In genomic region chr12:28135810-28136592, GRCm38 (mm10) we compare ENCODE assay signal across 23 mouse cellular contexts.
DNase-seq lines count a peak whose midpoint lies in the region; ATAC-seq and TF ChIP-seq lines count a peak whose summit lies in the region.
"Had no signal": no experiment of that assay in that cellular context is flagged by ENCODE, and none has a peak within 500 bp of the region (broad histone marks: within the 10 kb centered on the region; RNA-seq: fewer than 3 reads in every experiment).

No protein-coding gene starts in this region.

- no peak overlapping the region for H3K9ac ChIP-seq in lung, embryonic 14.5 days
- H3K9ac ChIP-seq in forebrain, embryonic 15.5 days (replicated peaks) = no peak overlapping the region
- no peak overlapping the region for H3K9ac ChIP-seq in midbrain, postnatal 0 days (replicated peaks; ENCODE audit: low read length, poor library complexity, severe bottlenecking)
- H3K9ac ChIP-seq: heart, embryonic 13.5 days; hindbrain, embryonic 12.5 days; limb, embryonic 12.5 days; liver, postnatal 0 days had no signal

- H3K27ac ChIP-seq in lung, embryonic 14.5 days (ENCODE audit: low read depth) = no peak overlapping the region
- H3K27ac ChIP-seq in embryonic facial prominence, embryonic 10.5 days (replicated peaks) = peak overlapping the region; percentile 31; the same call in 1 of the 2 replicates
- H3K27ac ChIP-seq in forebrain, embryonic 15.5 days (replicated peaks) = peak overlapping the region; percentile 48
- 0 out of 2 replicates have a peak overlapping the region, but pooled peaks have one; percentile 38 for H3K27ac ChIP-seq in midbrain, postnatal 0 days (ENCODE audit: low read depth, low read length)
- H3K27ac ChIP-seq: heart, adult 2 months; heart, embryonic 13.5 days; hindbrain, embryonic 12.5 days; limb, embryonic 12.5 days had no signal

- H3K4me3 ChIP-seq in lung, embryonic 14.5 days (ENCODE audit: low read depth, low read length) = no peak overlapping the region
- H3K4me3 ChIP-seq in embryonic facial prominence, embryonic 10.5 days = no peak overlapping the region
- H3K4me3 ChIP-seq in forebrain, embryonic 15.5 days = no peak overlapping the region
- no peak overlapping the region for H3K4me3 ChIP-seq in midbrain, postnatal 0 days (ENCODE audit: low read depth, low read length)
- H3K4me3 ChIP-seq: heart, adult 2 months; heart, embryonic 13.5 days; hindbrain, embryonic 12.5 days; limb, embryonic 12.5 days had no signal

- H3K9me3 ChIP-seq in lung, embryonic 14.5 days (ENCODE audit: low read depth, low read length) = no peaks in the 10 kb centered on the region
- no peaks in the 10 kb centered on the region for H3K9me3 ChIP-seq in embryonic facial prominence, embryonic 10.5 days
- H3K9me3 ChIP-seq in forebrain, embryonic 15.5 days = no peaks in the 10 kb centered on the region
- H3K9me3 ChIP-seq in midbrain, postnatal 0 days (ENCODE audit: low read length) = no peaks in the 10 kb centered on the region
- H3K9me3 ChIP-seq: heart, embryonic 13.5 days; hindbrain, embryonic 12.5 days; limb, embryonic 12.5 days had no signal

- H3K36me3 ChIP-seq in lung, embryonic 14.5 days (ENCODE audit: insufficient read depth) = no peaks in the 10 kb centered on the region
- no peaks in the 10 kb centered on the region for H3K36me3 ChIP-seq in embryonic facial prominence, embryonic 10.5 days (replicated peaks)
- no peaks in the 10 kb centered on the region for H3K36me3 ChIP-seq in forebrain, embryonic 15.5 days
- H3K36me3 ChIP-seq in midbrain, postnatal 0 days (ENCODE audit: insufficient read depth, low read length) = no peaks in the 10 kb centered on the region
- H3K36me3 ChIP-seq: heart, embryonic 13.5 days; hindbrain, embryonic 12.5 days; limb, embryonic 12.5 days had no signal

- peak; percentile 3 for DNase-seq in lung, embryonic 14.5 days
- no peak for DNase-seq in lung, postnatal 10 days
- no peak for DNase-seq in embryonic facial prominence, embryonic 10.5 days (ENCODE audit: low spot score)
- no peak for DNase-seq in midbrain, postnatal 0 days (ENCODE audit: low spot score)
- DNase-seq in adrenal gland, postnatal 14 days = no peak
- no peak for DNase-seq in retina, postnatal 1 day
- DNase-seq: adrenal gland, adult 8-10 months; cerebellum, adult 8-10 months; gastrocnemius, postnatal 25 days; heart, adult 2 months; heart, postnatal 14 days; kidney, adult 11 months; layer of hippocampus, postnatal 36 days; liver, postnatal 0 days; lung, postnatal 14 days; right cerebral cortex, postnatal 14 days; thymus, postnatal 14 days had no signal

- H3K27me3 ChIP-seq in lung, embryonic 14.5 days (ENCODE audit: insufficient read depth, low read length) = no peaks in the 10 kb centered on the region
- H3K27me3 ChIP-seq in embryonic facial prominence, embryonic 10.5 days (replicated peaks; ENCODE audit: low read depth, poor library complexity, severe bottlenecking) = no peaks in the 10 kb centered on the region
- H3K27me3 ChIP-seq in forebrain, embryonic 15.5 days = no peaks in the 10 kb centered on the region
- no peaks in the 10 kb centered on the region for H3K27me3 ChIP-seq in midbrain, postnatal 0 days (ENCODE audit: insufficient read depth, low read length)
- H3K27me3 ChIP-seq: heart, embryonic 13.5 days; hindbrain, embryonic 12.5 days; limb, embryonic 12.5 days had no signal

- no peak for TF ChIP-seq CTCF in lung, embryonic 14.5 days (IDR thresholded peaks at IDR 0.05; ENCODE audit: low read depth)
- TF ChIP-seq CTCF in midbrain, postnatal 0 days (IDR thresholded peaks at IDR 0.05) = peak; percentile 39

- WGBS in lung, embryonic 14.5 days = 41% methylated on average over 4 of the region's 4 CpGs
- WGBS in embryonic facial prominence, embryonic 10.5 days = 71% methylated on average over 4 of the region's 4 CpGs
- 72% methylated on average over 4 of the region's 4 CpGs for WGBS in forebrain, embryonic 15.5 days
- 52% methylated on average over 4 of the region's 4 CpGs for WGBS in midbrain, postnatal 0 days

- H3K4me1 ChIP-seq in lung, embryonic 14.5 days (ENCODE audit: insufficient read depth) = no peaks in the 10 kb centered on the region
- peaks cover 8% of the 10 kb centered on the region; the same call in 1 of the 2 replicates for H3K4me1 ChIP-seq in embryonic facial prominence, embryonic 10.5 days
- H3K4me1 ChIP-seq in forebrain, embryonic 15.5 days = peaks cover 13% of the 10 kb centered on the region; the same call in 1 of the 2 replicates
- H3K4me1 ChIP-seq in midbrain, postnatal 0 days (ENCODE audit: insufficient read depth, low read length) = no peaks in the 10 kb centered on the region

- no peak overlapping the region for H3K4me2 ChIP-seq in lung, embryonic 14.5 days
- no peak overlapping the region for H3K4me2 ChIP-seq in forebrain, embryonic 15.5 days (replicated peaks)
- no peak overlapping the region for H3K4me2 ChIP-seq in midbrain, postnatal 0 days (ENCODE audit: low read depth, low read length, poor library complexity, severe bottlenecking)
- H3K4me2 ChIP-seq: heart, embryonic 13.5 days; hindbrain, embryonic 12.5 days; limb, embryonic 12.5 days; liver, embryonic 11.5 days had no signal

- ATAC-seq in lung, embryonic 14.5 days (ENCODE audit: insufficient read depth) = no peak
- no peak for ATAC-seq in forebrain, embryonic 15.5 days (replicated peaks)
- no peak for ATAC-seq in midbrain, postnatal 0 days (ENCODE audit: low FRiP score)
- ATAC-seq: activated CD4-positive, CD25-positive, alpha-beta regulatory T cell, adult 4 months; liver, postnatal 0 days had no signal
